Mouse (Mus musculus) kidney, adult 8-10 months (tissue): ENCODE data around the gene Ror1.

Source experiments
- DNase-seq, 2 experiments: peaks; one replicate each; pipeline ENCODE4 v3.0.0; 2022

Ror1 gene

DNA sequence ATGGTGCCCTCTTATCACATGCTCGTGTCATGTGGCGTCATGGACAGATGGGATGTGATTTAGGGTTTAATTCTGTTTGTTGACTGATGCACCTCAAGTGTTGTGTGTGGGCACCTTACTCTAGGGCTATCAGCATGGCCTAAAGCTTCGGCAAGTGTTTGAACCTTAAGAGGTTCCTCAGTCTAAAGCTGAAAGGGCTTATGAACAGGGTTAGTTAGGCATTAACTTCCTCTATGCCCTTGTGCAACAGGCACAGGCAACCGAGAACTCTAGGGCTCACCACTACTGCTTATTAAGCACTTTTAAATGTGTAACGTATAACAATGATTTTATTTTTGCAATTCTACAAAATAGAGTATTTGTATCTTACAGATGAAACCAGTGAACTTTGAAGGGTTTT, 162.9 kb downstream of the Ror1 start:
- DNase-seq = peak; percentile 28 to 37

GRCm38 (mm10) chr4:100263917-100264316, 168.3 kb downstream of the Ror1 start:
- no peak for DNase-seq

GRCm38 (mm10) chr4:100271059-100271735, 175.6 kb downstream of the Ror1 start:
- DNase-seq = no peak

GRCm38 (mm10) chr4:100271736-100272127, 176.1 kb downstream of the Ror1 start:
- no peak for DNase-seq

DNA sequence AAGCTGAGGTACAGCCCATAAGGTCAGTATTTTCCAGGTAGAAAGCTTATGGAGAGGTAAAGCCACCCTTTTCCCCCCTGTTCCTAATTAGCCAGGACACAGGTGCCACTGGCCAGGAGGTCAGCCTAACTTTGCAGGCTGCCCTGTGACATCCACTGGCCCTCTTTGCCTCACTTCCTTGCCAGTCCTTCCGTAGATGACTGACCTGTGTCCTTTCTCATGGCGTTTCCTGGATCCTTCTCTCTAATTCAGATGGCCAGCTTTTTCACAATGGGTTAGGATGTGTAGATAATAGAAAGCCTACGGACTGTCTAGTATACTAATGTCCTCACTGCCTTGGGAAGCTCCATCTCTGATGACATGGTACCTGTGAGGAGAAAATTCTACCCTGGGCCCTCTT, 177.8 kb downstream of the Ror1 start:
- DNase-seq = no peak

GRCm38 (mm10) chr4:100273807-100274480, 178.4 kb downstream of the Ror1 start:
- DNase-seq = no peak

GRCm38 (mm10) chr4:100276482-100276881, 180.9 kb downstream of the Ror1 start:
- DNase-seq = no peak

GRCm38 (mm10) chr4:100276970-100277369, 181.4 kb downstream of the Ror1 start:
- DNase-seq = no peak

- DNase-seq = no peak
Measured at GRCm38 (mm10) chr4:100283171-100283880, 187.7 kb downstream of the Ror1 start.

- no peak for DNase-seq
Measured at GRCm38 (mm10) chr4:100284528-100284927, 188.9 kb downstream of the Ror1 start.

DNA sequence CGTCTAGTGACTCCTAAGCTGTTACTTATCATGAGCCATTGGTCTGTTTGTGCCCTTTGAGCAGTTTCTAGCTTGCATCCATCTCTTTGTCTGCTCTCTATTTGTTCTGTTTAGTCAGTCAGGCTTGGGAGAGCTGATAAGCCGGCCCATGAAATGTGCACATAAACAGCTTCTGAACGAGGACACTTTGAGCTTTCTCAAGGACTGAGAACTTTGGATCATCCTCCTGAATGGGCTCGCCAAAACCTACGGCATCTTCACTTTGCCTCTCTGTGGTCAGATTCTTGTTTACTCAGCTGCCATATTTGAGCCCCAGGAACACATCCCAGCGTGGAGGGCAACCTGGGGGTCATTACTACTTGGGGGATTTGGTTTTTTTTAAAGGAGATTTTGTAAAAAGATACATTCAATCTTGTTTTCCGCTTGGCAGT, 190.5 kb downstream of the Ror1 start:
- no peak for DNase-seq

DNA sequence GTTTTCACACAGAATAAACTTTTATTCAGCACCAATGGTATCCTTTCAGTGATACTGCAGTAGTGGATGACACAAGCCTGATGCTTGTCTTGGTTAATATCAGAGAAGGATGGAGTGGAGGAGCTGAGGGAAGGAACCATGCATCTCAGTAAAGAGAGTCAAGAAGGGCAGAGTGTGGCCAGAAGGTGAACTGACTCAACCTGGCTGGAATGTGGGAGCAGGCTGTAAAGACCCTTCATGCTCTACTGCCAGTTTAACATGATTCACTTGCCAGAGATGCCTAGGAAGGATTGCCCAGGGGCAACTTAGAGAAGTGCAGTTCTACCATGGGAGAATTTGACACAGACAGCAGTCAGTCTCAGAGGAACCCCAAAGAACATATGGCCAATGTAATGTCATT, 191.2 kb downstream of the Ror1 start:
- DNase-seq = no peak

GRCm38 (mm10) chr4:100287829-100288228, 192.2 kb downstream of the Ror1 start:
- no peak for DNase-seq

DNA sequence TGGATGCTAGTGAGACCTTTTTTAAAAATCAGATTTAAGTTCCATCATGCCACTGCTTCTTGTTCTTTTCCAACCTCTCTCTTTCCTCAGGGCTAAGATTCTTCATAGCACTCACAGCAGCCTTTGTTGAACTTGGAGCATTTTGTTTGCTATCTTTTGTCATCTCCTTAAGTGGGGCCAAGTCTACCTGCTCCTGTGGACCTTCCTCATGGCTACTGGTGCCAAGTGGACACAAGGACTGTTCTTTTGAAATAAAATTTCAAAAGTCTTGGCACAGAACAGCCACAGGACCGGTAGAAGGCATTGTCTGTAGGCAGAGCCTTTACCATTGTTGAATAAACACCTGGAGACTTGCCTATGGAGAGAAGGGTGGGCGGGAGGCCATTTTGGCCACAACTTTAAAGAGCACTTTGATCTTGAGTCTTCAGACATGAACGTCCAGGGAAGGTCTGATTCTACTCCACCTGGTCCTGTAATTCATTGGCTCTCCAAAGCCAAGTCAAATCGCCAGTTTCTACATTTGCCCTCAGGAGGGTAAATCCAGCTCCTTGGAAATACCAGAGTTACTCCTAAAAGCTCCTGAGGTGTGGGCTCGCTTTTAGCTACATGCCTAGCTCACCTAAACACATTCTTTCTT, 195.5 kb downstream of the Ror1 start:
- no peak for DNase-seq

DNA sequence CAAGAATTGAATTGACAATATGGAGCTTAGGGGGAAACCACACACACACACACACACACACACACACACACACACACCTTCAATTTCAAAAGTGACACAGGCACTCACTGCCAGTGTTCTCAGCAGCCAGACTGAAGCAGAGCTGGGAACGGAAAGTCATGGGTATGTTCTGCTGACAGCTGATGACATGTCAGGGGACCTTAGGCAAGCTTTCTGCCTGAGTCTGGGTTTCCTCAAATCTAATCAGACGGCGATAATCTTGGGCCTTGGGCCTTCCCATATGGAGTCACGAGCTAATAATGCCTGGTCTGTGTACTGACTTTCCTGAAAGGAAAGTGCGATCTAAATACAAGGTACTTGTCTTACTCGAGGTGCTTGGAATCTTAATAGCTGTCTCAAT, 202.1 kb downstream of the Ror1 start:
- no peak for DNase-seq

DNA sequence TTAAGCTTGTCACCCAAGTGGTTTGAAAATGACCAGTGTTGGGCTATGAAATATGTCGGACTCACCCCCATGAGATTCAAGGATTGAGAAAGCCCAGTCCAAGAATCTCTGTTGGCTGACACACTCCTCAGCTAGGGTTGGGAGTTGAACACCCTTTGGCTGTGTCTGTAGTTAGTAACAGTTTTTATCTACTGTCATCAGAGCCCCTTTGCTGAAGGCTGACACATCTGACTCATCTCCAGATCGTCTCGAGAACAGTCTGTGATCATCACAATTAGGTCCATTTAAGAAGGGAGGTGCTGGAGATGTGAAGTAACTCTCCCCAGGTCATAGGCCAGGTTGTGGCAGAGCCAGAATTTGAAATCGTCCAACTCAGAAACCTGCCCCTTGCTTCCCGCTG, 203.0 kb downstream of the Ror1 start:
- DNase-seq = no peak

DNA sequence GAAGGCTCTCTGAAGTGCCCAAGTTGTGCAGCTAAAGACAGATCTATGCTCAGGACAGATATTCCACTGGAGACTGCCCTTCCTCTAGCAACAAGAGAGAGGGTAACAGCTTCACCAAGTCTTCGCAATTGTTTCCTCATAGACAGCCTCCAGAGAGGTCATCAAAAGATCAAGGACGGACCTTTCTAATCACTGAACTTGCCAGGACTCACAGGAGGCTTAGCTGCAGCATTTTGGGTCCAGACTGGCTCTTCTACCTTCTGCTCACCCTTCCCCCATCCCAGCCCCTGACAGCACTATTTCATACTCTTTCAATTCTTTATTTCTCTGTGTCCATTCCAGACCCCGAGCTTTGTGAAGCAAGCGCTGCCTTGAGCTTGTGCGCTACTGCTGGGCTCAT, 204.6 kb downstream of the Ror1 start:
- no peak for DNase-seq

- DNase-seq = no peak
Measured at GRCm38 (mm10) chr4:100301423-100301822, 205.8 kb downstream of the Ror1 start.

- no peak for DNase-seq
Measured at GRCm38 (mm10) chr4:100307365-100307764, 211.8 kb downstream of the Ror1 start.

DNA sequence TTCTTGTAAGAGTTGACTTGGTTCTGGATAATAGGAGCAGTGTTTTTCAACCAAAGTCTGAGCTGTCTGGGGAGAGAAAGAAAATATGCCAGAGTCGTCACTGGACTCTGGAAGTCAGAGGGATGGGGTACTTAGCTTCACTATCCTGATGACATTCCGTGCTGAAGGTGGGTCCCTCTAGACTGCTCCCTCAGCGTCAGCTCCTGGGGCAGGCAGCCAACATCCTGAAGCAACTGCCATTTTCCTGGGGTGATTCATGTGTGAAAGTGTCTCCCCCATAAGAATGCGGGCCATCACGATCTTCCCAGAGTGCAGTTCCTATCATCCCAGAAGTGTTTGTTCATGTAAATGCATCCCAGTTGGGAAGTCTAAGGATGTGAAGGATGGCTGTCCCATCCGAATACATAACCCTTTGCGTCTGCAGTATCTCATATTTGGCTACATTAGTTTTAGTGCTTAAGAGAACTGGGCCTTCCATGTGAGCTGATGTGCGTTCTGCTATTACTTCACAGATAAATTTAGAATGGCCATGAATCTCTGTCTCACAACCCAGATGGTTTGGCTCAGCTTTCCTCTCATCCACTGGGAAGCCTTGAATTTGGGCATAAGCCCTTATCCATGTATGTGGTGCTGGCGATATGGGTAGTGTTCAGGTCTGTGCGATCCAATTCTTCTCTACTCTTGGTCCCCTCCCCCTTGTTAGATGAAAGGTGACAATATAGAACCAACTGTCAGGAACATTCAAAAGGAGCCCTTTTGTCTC, 216.4 kb downstream of the Ror1 start:
- DNase-seq = no peak

DNA sequence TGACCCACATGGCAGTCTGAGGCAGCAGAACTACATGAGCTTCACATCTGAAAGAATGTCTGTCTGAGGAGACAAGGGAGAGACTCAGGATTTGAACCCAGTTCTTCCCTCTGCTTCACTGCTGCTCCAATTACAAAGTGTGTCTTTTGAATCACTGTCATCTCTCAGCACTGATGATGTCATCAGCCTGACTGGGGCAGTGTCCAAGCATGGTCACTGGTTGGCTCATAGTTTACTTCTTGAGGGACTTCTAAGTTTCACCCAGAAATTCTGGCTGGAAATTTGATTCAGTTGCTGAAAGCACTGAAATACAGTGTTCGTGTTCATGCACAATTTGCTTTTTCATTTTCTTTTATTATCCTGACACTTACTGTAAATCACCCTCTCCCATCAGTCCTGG, 219.5 kb downstream of the Ror1 start:
- no peak for DNase-seq

GRCm38 (mm10) chr4:100321758-100322157, 226.2 kb downstream of the Ror1 start:
- DNase-seq = peak; percentile 11 to 17
